Mouse (Mus musculus): ENCODE data around the gene Nemp2. TPM values are rescaled to one million over a fixed set of nuclear protein-coding genes. Genes with fewer than 3 reads are reported as not detected.

The Nemp2 gene
- polyA plus RNA-seq, 1 experiment from 2014 or later, result 9.2 TPM

DNA sequence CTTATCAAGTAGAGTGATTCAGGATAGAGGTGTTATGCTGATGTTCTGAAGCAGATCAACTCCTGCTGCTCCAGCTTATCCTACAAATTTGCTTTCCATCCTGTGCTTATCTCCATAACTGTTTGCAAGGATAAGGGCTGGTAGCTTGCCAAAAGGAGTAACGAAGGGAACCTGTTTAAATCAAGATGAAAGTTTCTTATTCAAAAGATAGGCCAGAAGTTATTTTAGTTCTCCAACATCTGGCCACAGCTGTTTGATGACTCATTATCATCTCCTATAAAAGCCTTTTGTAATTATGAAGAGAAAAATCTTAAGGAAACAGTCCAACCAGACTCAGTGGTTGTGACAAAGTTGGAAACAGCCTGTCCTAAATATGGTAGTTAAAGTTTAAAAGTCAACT lies 12.3 kb upstream of the Nemp2 start:
- H3K27me3 ChIP-seq (ENCODE audit: control insufficient read depth, insufficient read depth, low read length), result no peaks in the 10 kb centered on the region
- H3K27ac ChIP-seq (ENCODE audit: low read depth, low read length), result no peak overlapping the region
- no peak for ATAC-seq (ENCODE audit: low FRiP score)
- WGBS, result 85% methylated on average over 1 of the region's 1 CpGs
- no peak for DNase-seq (ENCODE audit: low spot score, missing footprints)
- no peaks in the 10 kb centered on the region for H3K9me3 ChIP-seq (ENCODE audit: control insufficient read depth, low read length)
- no peaks in the 10 kb centered on the region for H3K36me3 ChIP-seq (ENCODE audit: control insufficient read depth, insufficient read depth, low read length)
- no peaks in the 10 kb centered on the region for H3K4me1 ChIP-seq (ENCODE audit: control insufficient read depth, insufficient read depth, low read length)
- no peak overlapping the region for H3K4me3 ChIP-seq (ENCODE audit: low read depth, low read length)
- H3K9ac ChIP-seq (ENCODE audit: low read length), result no peak overlapping the region
- no peak overlapping the region for H3K4me2 ChIP-seq

- H3K4me1 ChIP-seq (ENCODE audit: control insufficient read depth, insufficient read depth, low read length), result no peaks in the 10 kb centered on the region
- no peak overlapping the region for H3K4me3 ChIP-seq (ENCODE audit: low read depth, low read length)
- no peak for ATAC-seq (ENCODE audit: low FRiP score)
- no peaks in the 10 kb centered on the region for H3K27me3 ChIP-seq (ENCODE audit: control insufficient read depth, insufficient read depth, low read length)
- no peak for DNase-seq (ENCODE audit: low spot score, missing footprints)
- no peaks in the 10 kb centered on the region for H3K9me3 ChIP-seq (ENCODE audit: control insufficient read depth, low read length)
- no peak overlapping the region for H3K4me2 ChIP-seq
- H3K9ac ChIP-seq (ENCODE audit: low read length), result no peak overlapping the region
- H3K27ac ChIP-seq (ENCODE audit: low read depth, low read length), result no peak overlapping the region
- H3K36me3 ChIP-seq (ENCODE audit: control insufficient read depth, insufficient read depth, low read length), result no peaks in the 10 kb centered on the region
Measured at GRCm38 (mm10) chr1:52620442-52620841, 10.1 kb upstream of the Nemp2 start.

- Histone ChIP-seq H3K9ac (ENCODE audit: low read length) (peak overlapping the region; percentile 87), H3K4me3 (ENCODE audit: low read depth, low read length) (peak overlapping the region; percentile 88), H3K27ac (ENCODE audit: low read depth, low read length) (no peak overlapping the region), H3K4me2 (peak overlapping the region; percentile 42), H3K9me3 (ENCODE audit: control insufficient read depth, low read length) (no peaks in the 10 kb centered on the region), H3K27me3 (ENCODE audit: control insufficient read depth, insufficient read depth, low read length) (no peaks in the 10 kb centered on the region), H3K36me3 (ENCODE audit: control insufficient read depth, insufficient read depth, low read length) (no peaks in the 10 kb centered on the region), H3K4me1 (ENCODE audit: control insufficient read depth, insufficient read depth, low read length) (peaks cover 7% of the 10 kb centered on the region; the same call in 1 of the 2 replicates)
- 0% methylated on average over 6 of the region's 6 CpGs for WGBS
- DNase-seq (ENCODE audit: low spot score, missing footprints) (no peak), ATAC-seq (ENCODE audit: low FRiP score) (peak; percentile 77)
Measured at GRCm38 (mm10) chr1:52630937-52631299, 415 bp downstream of the Nemp2 start.

DNA sequence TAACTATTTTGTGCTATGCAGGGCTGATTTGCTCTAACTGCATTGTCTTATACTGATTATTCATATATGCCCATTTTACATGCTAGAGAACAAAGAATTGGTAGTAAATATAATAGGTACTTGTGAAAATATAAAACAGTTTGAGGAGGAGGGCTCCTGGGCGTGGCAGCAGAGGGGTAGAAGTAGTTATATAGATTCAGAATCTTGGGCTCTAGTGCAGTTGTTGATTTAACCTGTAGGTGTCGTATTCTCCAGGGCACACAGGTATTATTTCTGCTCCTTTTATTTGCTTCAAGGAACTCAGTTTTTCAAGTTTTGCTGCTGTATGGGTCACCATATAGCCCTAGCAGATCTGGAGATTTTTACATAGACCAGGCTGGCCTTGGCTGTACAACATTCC lies 1.1 kb downstream of the Nemp2 start:
- 73% methylated on average over 2 of the region's 2 CpGs for WGBS
- peak overlapping the region; percentile 88; the same call in 1 of the 2 replicates for H3K4me3 ChIP-seq (ENCODE audit: low read depth, low read length)
- H3K36me3 ChIP-seq (ENCODE audit: control insufficient read depth, insufficient read depth, low read length), result no peaks in the 10 kb centered on the region
- 0 out of 2 replicates have a peak overlapping the region, but pooled peaks have one; percentile 10 for H3K9ac ChIP-seq (ENCODE audit: low read length)
- H3K27me3 ChIP-seq (ENCODE audit: control insufficient read depth, insufficient read depth, low read length), result no peaks in the 10 kb centered on the region
- peaks cover 7% of the 10 kb centered on the region; the same call in 1 of the 2 replicates for H3K4me1 ChIP-seq (ENCODE audit: control insufficient read depth, insufficient read depth, low read length)
- ATAC-seq (ENCODE audit: low FRiP score), result no peak
- no peak overlapping the region for H3K27ac ChIP-seq (ENCODE audit: low read depth, low read length)
- no peak for DNase-seq (ENCODE audit: low spot score, missing footprints)
- no peaks in the 10 kb centered on the region for H3K9me3 ChIP-seq (ENCODE audit: control insufficient read depth, low read length)
- peak overlapping the region; percentile 42 for H3K4me2 ChIP-seq

- Histone ChIP-seq H3K4me1 (ENCODE audit: control insufficient read depth, insufficient read depth, low read length) (peaks cover 7% of the 10 kb centered on the region; the same call in 1 of the 2 replicates), H3K9ac (ENCODE audit: low read length) (no peak overlapping the region), H3K36me3 (ENCODE audit: control insufficient read depth, insufficient read depth, low read length) (peaks cover 3% of the 10 kb centered on the region; the same call in 1 of the 2 replicates), H3K27ac (ENCODE audit: low read depth, low read length) (no peak overlapping the region), H3K4me2 (no peak overlapping the region), H3K27me3 (ENCODE audit: control insufficient read depth, insufficient read depth, low read length) (no peaks in the 10 kb centered on the region), H3K4me3 (ENCODE audit: low read depth, low read length) (no peak overlapping the region), H3K9me3 (ENCODE audit: control insufficient read depth, low read length) (no peaks in the 10 kb centered on the region)
- ATAC-seq (ENCODE audit: low FRiP score), result no peak
- DNase-seq (ENCODE audit: low spot score, missing footprints), result no peak
- 86% methylated on average over 6 of the region's 6 CpGs for WGBS
Measured at GRCm38 (mm10) chr1:52634251-52634650, 3.7 kb downstream of the Nemp2 start.

- H3K9me3 ChIP-seq (ENCODE audit: control insufficient read depth, low read length), result no peaks in the 10 kb centered on the region
- peaks cover 6% of the 10 kb centered on the region; the same call in 1 of the 2 replicates for H3K36me3 ChIP-seq (ENCODE audit: control insufficient read depth, insufficient read depth, low read length)
- no peaks in the 10 kb centered on the region for H3K27me3 ChIP-seq (ENCODE audit: control insufficient read depth, insufficient read depth, low read length)
- H3K4me3 ChIP-seq (ENCODE audit: low read depth, low read length), result no peak overlapping the region
- WGBS, result 97% methylated on average over 3 of the region's 3 CpGs
- no peak overlapping the region for H3K4me2 ChIP-seq
- H3K9ac ChIP-seq (ENCODE audit: low read length), result no peak overlapping the region
- DNase-seq (ENCODE audit: low spot score, missing footprints) (no peak), ATAC-seq (ENCODE audit: low FRiP score) (no peak)
- H3K4me1 ChIP-seq (ENCODE audit: control insufficient read depth, insufficient read depth, low read length), result peaks cover 7% of the 10 kb centered on the region; the same call in 1 of the 2 replicates
- no peak overlapping the region for H3K27ac ChIP-seq (ENCODE audit: low read depth, low read length)
Measured at GRCm38 (mm10) chr1:52635932-52636331, 5.4 kb downstream of the Nemp2 start.

- H3K27ac ChIP-seq (ENCODE audit: low read depth, low read length), result no peak overlapping the region
- no peak overlapping the region for H3K9ac ChIP-seq (ENCODE audit: low read length)
- WGBS, result 80% methylated on average over 2 of the region's 2 CpGs
- no peak overlapping the region for H3K4me3 ChIP-seq (ENCODE audit: low read depth, low read length)
- DNase-seq (ENCODE audit: low spot score, missing footprints) (no peak), ATAC-seq (ENCODE audit: low FRiP score) (no peak)
- peaks cover 6% of the 10 kb centered on the region; the same call in 1 of the 2 replicates for H3K36me3 ChIP-seq (ENCODE audit: control insufficient read depth, insufficient read depth, low read length)
- H3K4me1 ChIP-seq (ENCODE audit: control insufficient read depth, insufficient read depth, low read length), result no peaks in the 10 kb centered on the region
- H3K4me2 ChIP-seq, result no peak overlapping the region
- no peaks in the 10 kb centered on the region for H3K9me3 ChIP-seq (ENCODE audit: control insufficient read depth, low read length)
- H3K27me3 ChIP-seq (ENCODE audit: control insufficient read depth, insufficient read depth, low read length), result no peaks in the 10 kb centered on the region
Measured at GRCm38 (mm10) chr1:52638101-52638500, 7.6 kb downstream of the Nemp2 start.

DNA sequence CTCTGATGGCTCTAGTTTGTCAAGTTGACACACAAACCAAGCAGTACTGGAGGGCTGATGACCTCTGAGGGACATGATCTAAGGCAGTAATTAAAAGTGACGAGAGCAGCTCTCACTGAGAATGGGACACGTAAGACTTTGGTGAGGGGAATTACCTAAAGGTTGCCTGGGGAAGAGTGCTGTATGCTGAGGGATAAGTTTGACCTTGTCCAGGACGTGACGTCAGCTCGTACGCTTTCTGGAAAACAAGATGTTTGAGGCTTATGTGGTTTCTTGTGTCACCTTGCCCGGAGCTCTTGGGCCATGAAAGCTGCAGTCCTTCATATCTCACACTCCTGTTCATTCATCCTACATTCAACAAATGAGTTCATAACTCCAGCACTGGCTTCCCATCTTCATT lies 8.6 kb downstream of the Nemp2 start:
- Histone ChIP-seq H3K4me2 (no peak overlapping the region), H3K27me3 (ENCODE audit: control insufficient read depth, insufficient read depth, low read length) (no peaks in the 10 kb centered on the region), H3K9ac (ENCODE audit: low read length) (no peak overlapping the region), H3K27ac (ENCODE audit: low read depth, low read length) (no peak overlapping the region), H3K4me3 (ENCODE audit: low read depth, low read length) (no peak overlapping the region), H3K4me1 (ENCODE audit: control insufficient read depth, insufficient read depth, low read length) (no peaks in the 10 kb centered on the region), H3K9me3 (ENCODE audit: control insufficient read depth, low read length) (no peaks in the 10 kb centered on the region), H3K36me3 (ENCODE audit: control insufficient read depth, insufficient read depth, low read length) (peaks cover 6% of the 10 kb centered on the region; the same call in 1 of the 2 replicates)
- WGBS, result 94% methylated on average over 7 of the region's 7 CpGs
- DNase-seq (ENCODE audit: low spot score, missing footprints) (no peak), ATAC-seq (ENCODE audit: low FRiP score) (no peak)

DNA sequence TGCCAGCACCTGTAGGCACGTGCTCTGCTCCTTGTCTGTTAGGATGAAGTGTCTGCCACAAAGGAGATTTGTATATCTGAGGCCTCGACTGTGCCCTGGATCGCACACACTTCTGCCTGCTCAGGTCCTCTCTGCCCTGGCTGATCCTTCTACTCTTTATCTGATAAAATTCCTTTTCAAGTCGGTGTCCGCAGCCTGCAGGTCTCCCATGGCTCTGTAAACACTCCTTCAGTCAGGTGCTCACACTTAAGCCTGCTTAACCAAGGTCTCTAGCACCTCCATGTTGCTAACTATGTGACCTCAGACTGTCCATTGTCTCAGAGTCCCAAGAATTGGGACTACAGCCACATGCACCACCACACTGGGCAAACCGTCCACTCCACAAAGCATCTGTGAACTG lies 9.8 kb downstream of the Nemp2 start:
- no peak overlapping the region for H3K4me2 ChIP-seq
- H3K9ac ChIP-seq (ENCODE audit: low read length), result no peak overlapping the region
- no peaks in the 10 kb centered on the region for H3K9me3 ChIP-seq (ENCODE audit: control insufficient read depth, low read length)
- DNase-seq (ENCODE audit: low spot score, missing footprints), result no peak
- H3K27me3 ChIP-seq (ENCODE audit: control insufficient read depth, insufficient read depth, low read length), result no peaks in the 10 kb centered on the region
- no peak; the same call in 1 of the 2 replicates for ATAC-seq (ENCODE audit: low FRiP score)
- no peak overlapping the region for H3K4me3 ChIP-seq (ENCODE audit: low read depth, low read length)
- 88% methylated on average over 6 of the region's 6 CpGs for WGBS
- no peaks in the 10 kb centered on the region for H3K4me1 ChIP-seq (ENCODE audit: control insufficient read depth, insufficient read depth, low read length)
- H3K27ac ChIP-seq (ENCODE audit: low read depth, low read length), result no peak overlapping the region
- H3K36me3 ChIP-seq (ENCODE audit: control insufficient read depth, insufficient read depth, low read length), result peaks cover 6% of the 10 kb centered on the region; the same call in 1 of the 2 replicates

Measured in midbrain, embryonic 11.5 days (tissue).